Mouse (Mus musculus): ENCODE data around the gene Gm49355.

- no peak for TF ChIP-seq CTCF (IDR thresholded peaks at IDR 0.05; ENCODE audit: low read depth)
- no peak for TF ChIP-seq EP300 (IDR thresholded peaks at IDR 0.05; ENCODE audit: low read depth)
These were observed 61.6 kb downstream of the Gm49355 start for GRCm38 (mm10) chr14:12345241-12345921.
